Mouse (Mus musculus): ENCODE results near the gene Iqcf3. TPM values are rescaled to one million over a fixed set of nuclear protein-coding genes. Genes with fewer than 3 reads are reported as not detected.
A peak's percentile ranks its signal among the peaks of the same experiment; 100 is the strongest.

Gene Iqcf3
- polyA plus RNA-seq, 1 experiment from 2014 or later = not detected

DNA sequence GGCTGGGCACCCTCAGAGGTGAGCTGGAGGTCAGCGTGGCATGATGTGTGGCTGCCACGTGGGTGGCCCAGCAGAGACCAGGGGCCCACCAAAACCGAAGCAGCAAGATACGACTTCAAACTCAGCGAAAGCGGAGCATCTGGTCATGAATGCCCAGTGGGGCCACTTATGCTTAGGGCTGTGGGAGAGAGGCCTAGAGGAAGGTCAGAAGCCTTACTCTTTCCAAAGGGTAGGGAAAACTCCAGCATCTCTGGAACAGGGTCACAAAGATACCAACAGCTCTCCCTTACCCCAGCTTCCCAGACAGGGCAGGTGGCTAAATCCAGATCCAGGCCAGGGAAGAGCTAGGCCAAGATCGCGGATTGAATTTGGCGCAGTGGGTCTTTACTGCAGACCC is 104.3 kb downstream of the Iqcf3 start:
- WGBS (ENCODE audit: insufficient replicate concordance) = 76% methylated on average over 9 of the region's 9 CpGs
- Histone ChIP-seq H3K9ac (ENCODE audit: low read depth, low read length) (no peak overlapping the region), H3K27ac (ENCODE audit: low read length) (no peak overlapping the region), H3K4me2 (ENCODE audit: low read depth, low read length) (no peak overlapping the region), H3K36me3 (ENCODE audit: control insufficient read depth, insufficient read depth) (no peaks in the 10 kb centered on the region), H3K4me1 (ENCODE audit: control insufficient read depth, low read depth, low read length) (peaks cover 14% of the 10 kb centered on the region), H3K27me3 (ENCODE audit: control insufficient read depth, insufficient read depth, low read depth, low read length) (peaks cover 31% of the 10 kb centered on the region), H3K4me3 (ENCODE audit: low read depth, low read length) (no peak overlapping the region), H3K9me3 (replicated peaks; ENCODE audit: control insufficient read depth, low read length) (no peaks in the 10 kb centered on the region)
- no peak for ATAC-seq (ENCODE audit: low read depth)

DNA sequence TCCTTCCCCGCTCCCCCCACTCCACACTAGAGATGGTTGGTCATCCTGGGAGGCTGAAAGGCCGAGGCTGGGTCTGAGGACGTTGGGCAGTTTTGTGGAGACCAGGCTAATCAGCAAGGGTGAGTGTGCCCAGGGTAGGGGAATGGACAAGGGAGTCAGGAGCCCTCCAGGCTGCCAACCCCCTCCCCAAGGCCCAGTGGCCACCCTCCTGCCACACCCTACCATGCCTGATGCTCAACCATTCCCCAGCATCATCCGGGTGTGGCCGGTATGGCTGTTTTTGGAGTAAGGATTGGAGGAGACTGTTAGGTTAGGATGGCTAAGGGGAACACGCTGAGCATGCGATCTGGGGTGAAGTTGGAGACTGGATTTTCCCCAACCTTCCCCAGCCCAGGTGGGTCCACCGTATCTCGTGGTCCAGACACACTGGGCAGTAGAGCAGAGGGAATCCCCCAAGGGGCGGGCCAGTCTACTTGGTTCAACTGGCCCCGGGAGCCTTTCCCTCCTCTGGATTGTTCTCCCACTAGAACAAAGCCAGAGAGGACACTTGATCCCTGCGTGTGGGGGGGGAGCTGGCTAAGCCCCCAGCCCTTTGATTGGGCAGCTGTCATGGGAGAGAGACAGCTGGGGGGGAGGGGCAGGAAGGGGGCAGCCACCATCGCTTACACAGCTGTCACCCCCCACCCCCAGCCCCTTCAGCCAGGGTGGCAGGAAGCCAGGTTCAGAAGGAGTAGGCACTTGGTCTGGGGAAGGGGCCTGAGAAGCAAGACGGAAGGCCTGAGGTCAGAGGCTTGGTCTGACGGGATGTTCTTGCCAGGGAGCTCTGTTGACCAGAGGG is 104.9 kb downstream of the Iqcf3 start:
- Histone ChIP-seq H3K9me3 (replicated peaks; ENCODE audit: control insufficient read depth, low read length) (no peaks in the 10 kb centered on the region), H3K4me2 (ENCODE audit: low read depth, low read length) (no peak overlapping the region), H3K27me3 (ENCODE audit: control insufficient read depth, insufficient read depth, low read depth, low read length) (peaks cover 31% of the 10 kb centered on the region), H3K4me1 (ENCODE audit: control insufficient read depth, low read depth, low read length) (peaks cover 14% of the 10 kb centered on the region), H3K36me3 (ENCODE audit: control insufficient read depth, insufficient read depth) (no peaks in the 10 kb centered on the region), H3K4me3 (ENCODE audit: low read depth, low read length) (no peak overlapping the region), H3K27ac (ENCODE audit: low read length) (no peak overlapping the region), H3K9ac (ENCODE audit: low read depth, low read length) (no peak overlapping the region)
- 65% methylated on average over 15 of the region's 15 CpGs for WGBS (ENCODE audit: insufficient replicate concordance)
- no peak for ATAC-seq (ENCODE audit: low read depth)

DNA sequence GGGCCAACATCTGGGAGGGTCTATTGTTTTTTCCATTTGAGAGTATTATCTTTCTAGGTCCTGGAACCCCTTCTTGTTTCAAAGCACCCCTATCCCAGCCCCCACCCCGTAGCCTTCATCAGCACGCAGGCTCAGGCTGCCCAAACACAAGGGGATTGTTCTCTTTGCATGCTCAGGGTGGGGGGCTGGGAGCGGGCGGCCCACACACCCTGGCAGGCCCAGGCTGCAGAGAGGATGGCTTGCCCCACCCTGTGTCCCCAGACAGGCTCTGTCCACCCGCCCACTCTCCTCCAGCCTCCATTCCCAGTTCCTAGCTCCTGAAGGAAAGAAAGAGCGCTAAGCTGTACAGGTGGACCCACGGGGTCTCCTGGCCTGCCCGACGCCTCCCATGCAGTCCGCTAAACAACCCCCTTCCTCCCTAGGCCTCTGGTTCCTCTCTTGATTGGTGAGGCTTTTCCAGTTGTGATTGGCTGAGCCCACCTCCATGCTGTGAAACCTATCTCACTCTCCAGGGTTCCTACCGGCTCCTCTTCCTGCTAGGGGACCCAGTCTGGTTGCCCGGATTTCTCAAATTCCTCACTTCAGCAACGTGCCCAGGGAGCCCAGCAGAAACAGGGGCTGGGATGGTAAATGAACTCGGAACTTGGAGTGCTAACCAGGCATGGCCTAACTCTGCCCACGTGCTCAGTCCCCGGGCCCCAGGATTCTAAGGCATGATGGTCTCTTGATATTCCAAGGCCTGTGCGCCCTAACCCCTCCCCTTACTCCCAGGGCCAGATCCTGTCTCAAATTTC is 106.3 kb downstream of the Iqcf3 start:
- 25% methylated on average over 17 of the region's 17 CpGs for WGBS (ENCODE audit: insufficient replicate concordance)
- H3K4me1 ChIP-seq (ENCODE audit: control insufficient read depth, low read depth, low read length) = peaks cover 19% of the 10 kb centered on the region
- H3K36me3 ChIP-seq (ENCODE audit: control insufficient read depth, insufficient read depth) = no peaks in the 10 kb centered on the region
- no peaks in the 10 kb centered on the region for H3K9me3 ChIP-seq (replicated peaks; ENCODE audit: control insufficient read depth, low read length)
- peaks cover 31% of the 10 kb centered on the region for H3K27me3 ChIP-seq (ENCODE audit: control insufficient read depth, insufficient read depth, low read depth, low read length)
- ATAC-seq (ENCODE audit: low read depth) = no peak
- H3K27ac ChIP-seq (ENCODE audit: low read length) = no peak overlapping the region
- H3K4me2 ChIP-seq (ENCODE audit: low read depth, low read length) = peak overlapping the region; percentile 38; the same call in 1 of the 2 replicates
- H3K9ac ChIP-seq (ENCODE audit: low read depth, low read length) = no peak overlapping the region; the same call in 1 of the 2 replicates
- H3K4me3 ChIP-seq (ENCODE audit: low read depth, low read length) = peak overlapping the region; percentile 13; the same call in 1 of the 2 replicates

DNA sequence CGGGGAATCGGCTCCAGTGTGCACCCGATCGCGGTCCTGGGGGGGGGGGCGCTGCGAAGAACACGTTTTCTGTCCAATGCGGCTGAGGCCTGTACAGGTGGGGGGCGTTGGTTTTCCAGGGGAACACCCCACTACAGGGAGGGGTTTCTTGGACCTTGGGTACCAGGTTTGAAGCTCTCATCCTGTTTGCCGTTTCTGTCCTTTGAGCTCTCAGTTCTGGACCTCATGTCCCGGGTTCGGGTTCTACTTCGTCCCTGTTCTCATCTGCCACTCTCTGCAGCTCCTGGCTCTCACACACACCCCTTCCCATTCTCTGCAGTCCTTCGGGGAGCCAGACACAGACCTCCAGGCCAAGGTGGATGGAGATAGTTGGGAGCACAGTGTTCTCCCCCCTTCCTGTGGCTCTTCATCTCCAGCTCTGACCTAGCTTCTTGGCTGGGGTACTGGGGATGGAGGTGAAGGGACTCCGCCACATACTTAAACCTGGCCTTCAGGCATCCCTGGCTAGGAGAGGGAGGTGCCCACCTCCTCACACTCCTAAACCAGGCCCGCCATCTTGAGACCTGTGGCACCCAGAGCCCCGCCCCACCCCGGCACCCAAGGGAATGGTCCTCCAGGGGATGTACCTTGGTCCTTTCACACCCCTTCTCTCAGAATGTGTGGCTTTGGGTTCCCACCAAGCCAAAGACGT is 107.2 kb downstream of the Iqcf3 start:
- Histone ChIP-seq H3K4me1 (ENCODE audit: control insufficient read depth, low read depth, low read length) (peaks cover 19% of the 10 kb centered on the region), H3K9me3 (replicated peaks; ENCODE audit: control insufficient read depth, low read length) (no peaks in the 10 kb centered on the region), H3K36me3 (ENCODE audit: control insufficient read depth, insufficient read depth) (no peaks in the 10 kb centered on the region), H3K4me2 (ENCODE audit: low read depth, low read length) (peak overlapping the region; percentile 76), H3K27ac (ENCODE audit: low read length) (no peak overlapping the region; the same call in 1 of the 2 replicates), H3K27me3 (ENCODE audit: control insufficient read depth, insufficient read depth, low read depth, low read length) (peaks cover 31% of the 10 kb centered on the region), H3K4me3 (ENCODE audit: low read depth, low read length) (peak overlapping the region; percentile 65), H3K9ac (ENCODE audit: low read depth, low read length) (peak overlapping the region; percentile 47)
- peak; percentile 3; the same call in 1 of the 2 replicates for ATAC-seq (ENCODE audit: low read depth)
- 8% methylated on average over 19 of the region's 20 CpGs for WGBS (ENCODE audit: insufficient replicate concordance)

DNA sequence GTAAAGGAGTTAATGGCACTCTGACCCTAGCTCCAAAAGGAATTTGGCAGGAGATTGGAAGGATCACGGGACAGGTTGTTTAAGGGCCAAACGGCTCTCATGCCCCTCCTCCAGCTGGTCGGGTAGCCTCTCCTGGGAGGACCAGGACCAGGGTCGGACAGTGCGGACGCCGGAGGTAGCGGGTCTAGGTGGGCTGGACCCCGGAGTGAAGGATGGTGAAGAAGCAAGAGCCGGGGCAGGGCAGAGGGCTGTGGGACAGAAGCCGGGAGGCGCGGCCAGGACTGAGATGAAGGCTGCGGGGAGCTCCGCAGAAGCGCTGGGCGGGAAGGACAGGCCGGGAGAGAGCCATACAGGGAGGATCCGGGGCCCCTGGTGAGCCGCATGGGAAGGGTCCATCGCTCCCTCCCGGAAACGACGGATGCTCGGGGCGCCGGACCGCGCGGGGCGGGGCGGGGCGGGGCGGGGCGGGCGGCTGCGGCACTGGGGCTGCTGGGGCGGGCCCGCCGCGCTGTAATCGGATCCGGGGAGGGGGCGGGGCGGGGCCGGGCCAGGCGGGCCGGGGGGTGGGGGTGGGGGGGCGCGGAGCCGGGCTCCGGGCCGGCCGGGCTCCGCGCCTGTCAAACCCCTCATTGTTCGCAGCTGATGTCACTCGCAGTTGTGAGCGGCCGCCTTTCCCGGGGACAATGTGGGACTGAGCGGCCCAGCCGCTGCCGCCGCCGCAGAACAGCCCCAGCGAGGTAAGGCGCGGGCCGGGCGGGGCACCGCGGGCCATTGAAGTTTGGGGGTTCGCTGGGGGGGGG is 108.0 kb downstream of the Iqcf3 start, which contains the start of gene Pcbp4:
Gene Pcbp4, plus strand, starts transcription at position 21 of the 800 bp plus-strand sequence.
- Histone ChIP-seq H3K27me3 (ENCODE audit: control insufficient read depth, insufficient read depth, low read depth, low read length) (peaks cover 31% of the 10 kb centered on the region), H3K27ac (ENCODE audit: low read length) (peak within 1 kb of the TSS; percentile 47), H3K9ac (ENCODE audit: low read depth, low read length) (peak within 1 kb of the TSS; percentile 47), H3K4me1 (ENCODE audit: control insufficient read depth, low read depth, low read length) (peaks cover 22% of the 10 kb centered on the region), H3K4me3 (ENCODE audit: low read depth, low read length) (peak within 1 kb of the TSS; percentile 65), H3K9me3 (replicated peaks; ENCODE audit: control insufficient read depth, low read length) (no peaks in the 10 kb centered on the region), H3K4me2 (ENCODE audit: low read depth, low read length) (peak within 1 kb of the TSS; percentile 76), H3K36me3 (ENCODE audit: control insufficient read depth, insufficient read depth) (no peaks in the 10 kb centered on the region)
- peak; percentile 73 for ATAC-seq (ENCODE audit: low read depth)
- under 1% methylated on average over 53 of the region's 74 CpGs for WGBS (ENCODE audit: insufficient replicate concordance)

Other genes starting within 250 kb of the Iqcf3 start
- gene Dusp7, start 193.0 kb downstream of the Iqcf3 start, polyA plus RNA-seq (2015; fragmentation: Nextera tagmentation; extraction: Ambion mirVana) = 2.1 and 2.7 TPM in 2 replicates
- gene Rpl29, start 132.2 kb downstream of the Iqcf3 start, polyA plus RNA-seq (2015; fragmentation: Nextera tagmentation; extraction: Ambion mirVana) = 452 and 501 TPM in 2 replicates
- gene Acy1, start 123.3 kb downstream of the Iqcf3 start, polyA plus RNA-seq (2015; fragmentation: Nextera tagmentation; extraction: Ambion mirVana) = 34.3 and 36.5 TPM in 2 replicates
- gene Abhd14b, start 114.2 kb downstream of the Iqcf3 start, polyA plus RNA-seq (2015; fragmentation: Nextera tagmentation; extraction: Ambion mirVana) = 31.3 and 37.5 TPM in 2 replicates
- 17.2 and 18.8 TPM in 2 replicates for gene Abhd14a, start 114.0 kb downstream of the Iqcf3 start, polyA plus RNA-seq (2015; fragmentation: Nextera tagmentation; extraction: Ambion mirVana)
- 5.1 and 6.0 TPM in 2 replicates for gene Pcbp4, start 108.3 kb downstream of the Iqcf3 start, polyA plus RNA-seq (2015; fragmentation: Nextera tagmentation; extraction: Ambion mirVana)
- gene Gpr62, start 95.7 kb downstream of the Iqcf3 start, polyA plus RNA-seq (2015; fragmentation: Nextera tagmentation; extraction: Ambion mirVana) = 0.04 TPM in 1 of 2 replicates, not detected in the other
- 16.3 and 16.4 TPM in 2 replicates for gene Rrp9, start 85.7 kb downstream of the Iqcf3 start, polyA plus RNA-seq (2015; fragmentation: Nextera tagmentation; extraction: Ambion mirVana)
- gene Parp3, start 84.7 kb downstream of the Iqcf3 start, polyA plus RNA-seq (2015; fragmentation: Nextera tagmentation; extraction: Ambion mirVana) = 1.3 TPM in 2 replicates
- gene Iqcf1, start 61.7 kb downstream of the Iqcf3 start, polyA plus RNA-seq (2015; fragmentation: Nextera tagmentation; extraction: Ambion mirVana) = not detected in 2 replicates
- gene Iqcf5, start 47.1 kb downstream of the Iqcf3 start, polyA plus RNA-seq (2015; fragmentation: Nextera tagmentation; extraction: Ambion mirVana) = not detected in 2 replicates
- gene Iqcf4, start 9.4 kb upstream of the Iqcf3 start, polyA plus RNA-seq (2015; fragmentation: Nextera tagmentation; extraction: Ambion mirVana) = not detected in 2 replicates
- not detected in 2 replicates for gene Iqcf6, start 65.0 kb upstream of the Iqcf3 start, polyA plus RNA-seq (2015; fragmentation: Nextera tagmentation; extraction: Ambion mirVana)
- gene Grm2, start 94.5 kb upstream of the Iqcf3 start, polyA plus RNA-seq (2015; fragmentation: Nextera tagmentation; extraction: Ambion mirVana) = not detected in 2 replicates
- 15.4 and 17.8 TPM in 2 replicates for gene Tex264, start 124.3 kb upstream of the Iqcf3 start, polyA plus RNA-seq (2015; fragmentation: Nextera tagmentation; extraction: Ambion mirVana)
- 1.5 TPM in 2 replicates for gene Rad54l2, start 227.6 kb upstream of the Iqcf3 start, polyA plus RNA-seq (2015; fragmentation: Nextera tagmentation; extraction: Ambion mirVana)

Data from liver, embryonic 16.5 days (tissue).